Mouse (Mus musculus) ES-CJ7 (cell line): ENCODE data around the gene Dynlt1f.
"Not testable (repeated sequence)": the region's sequence is repeated elsewhere in the genome, so short reads cannot be mapped to it uniquely, and the experiment has no call there.

ENCODE experiments used
- DNase-seq: peaks from one replicate; pipeline ENCODE4 v3.0.0; 2011; ENCODE audit warnings: low read depth, low spot score

The Dynlt1f gene

DNA sequence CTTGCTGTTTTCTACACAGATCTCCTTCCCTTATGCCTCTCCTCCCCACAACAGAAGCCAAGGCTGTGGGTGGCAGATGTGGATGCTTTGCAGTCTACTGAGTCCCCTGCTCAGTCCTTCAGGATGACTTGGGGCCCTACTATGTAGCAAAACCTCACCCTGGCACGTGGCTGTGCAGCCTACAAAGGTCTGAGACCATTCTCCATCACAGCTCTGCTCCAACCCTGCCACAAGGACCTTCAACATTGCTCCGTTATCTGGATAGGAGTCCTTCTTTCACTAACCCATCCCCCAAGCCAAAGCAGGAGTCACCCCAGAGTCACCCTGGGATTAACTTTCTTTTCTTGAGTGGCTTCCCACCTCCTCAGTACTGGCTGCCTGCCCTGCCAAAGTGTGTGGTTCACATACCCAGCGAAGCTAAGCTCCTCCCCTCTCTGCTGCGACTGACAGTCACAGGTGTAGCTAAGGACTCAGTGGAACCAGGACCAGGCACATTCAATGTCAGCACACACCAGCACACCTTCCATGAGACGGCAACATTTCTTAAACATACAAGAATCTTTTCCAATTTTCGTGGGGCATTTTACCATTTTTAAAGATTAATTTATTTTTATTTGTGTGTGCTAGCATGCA is 30.7 kb downstream of the Dynlt1f start:
- DNase-seq, result not testable (repeated sequence)

DNA sequence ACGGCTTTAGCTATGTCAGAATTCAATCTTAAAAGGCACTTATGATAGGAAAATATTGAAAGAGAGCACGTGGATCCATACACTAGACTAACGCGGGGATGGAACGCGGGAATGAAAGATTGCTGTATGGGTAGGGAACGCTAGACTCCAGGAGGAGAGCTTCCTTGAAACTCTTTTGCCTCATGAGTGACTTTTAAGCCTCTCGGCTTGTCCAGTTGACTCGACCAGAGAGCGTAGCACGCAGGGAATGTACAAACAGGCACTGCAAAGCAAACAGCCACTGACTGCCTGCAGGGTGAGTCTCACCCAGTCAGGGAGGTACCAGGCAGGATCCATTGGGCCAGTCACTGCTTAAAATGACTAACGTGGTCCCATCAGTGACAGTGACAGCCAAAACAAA is 33.7 kb downstream of the Dynlt1f start:
- not testable (repeated sequence) for DNase-seq

DNA sequence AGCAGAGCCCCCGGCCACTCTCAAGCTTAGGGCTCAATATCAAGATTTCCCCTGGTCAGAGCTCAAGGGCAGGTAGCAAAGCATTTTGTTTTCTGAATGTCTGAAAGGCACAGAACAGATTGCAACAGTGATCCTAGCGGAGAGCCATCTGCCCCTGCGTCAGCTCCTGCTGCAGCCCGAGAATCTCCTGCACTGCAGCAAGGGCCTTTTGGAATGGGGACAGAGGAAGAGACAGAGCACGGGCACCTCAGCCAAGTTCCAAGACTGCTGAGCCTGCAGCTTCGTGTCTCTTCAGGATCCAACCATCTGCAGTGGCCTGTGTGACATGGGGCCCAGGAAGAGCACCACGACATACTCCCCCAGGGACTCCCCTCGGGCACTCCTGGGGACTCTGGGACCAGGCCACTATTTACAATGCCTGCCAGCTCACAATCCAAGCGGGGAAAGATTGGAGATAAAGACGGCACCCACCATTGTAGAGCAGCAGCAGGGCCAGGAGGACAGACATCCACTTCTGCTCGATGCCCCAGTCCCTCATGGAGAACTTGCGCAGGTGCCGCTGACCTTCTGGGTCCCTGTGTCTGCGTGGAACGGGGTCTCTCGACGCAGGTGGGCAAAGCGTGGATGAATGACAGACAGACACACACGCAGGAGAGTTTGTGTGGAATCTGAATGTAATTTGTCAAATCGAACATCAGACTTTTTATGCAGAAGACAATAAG is 34.8 kb downstream of the Dynlt1f start:
- DNase-seq, result not testable (repeated sequence)

DNA sequence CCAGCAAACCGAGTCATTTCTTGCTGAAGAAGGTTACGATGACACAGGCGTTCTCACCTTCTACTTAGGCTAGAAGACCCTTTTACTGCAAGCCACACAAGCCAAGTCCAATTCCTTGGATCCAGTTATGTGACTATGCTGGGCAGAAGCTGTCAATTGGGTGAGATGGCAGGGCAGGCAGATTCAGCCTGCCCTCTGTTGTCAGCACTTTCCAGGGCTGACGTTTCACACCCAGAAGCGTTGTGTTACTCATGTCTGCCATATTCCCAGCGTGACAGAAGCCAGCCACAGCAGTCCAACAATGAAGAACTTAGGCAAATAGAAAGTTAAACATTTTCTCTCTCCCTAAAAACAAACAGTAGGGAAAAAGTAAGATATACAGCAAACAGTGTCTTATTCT is 35.7 kb downstream of the Dynlt1f start:
- DNase-seq, result not testable (repeated sequence)

DNA sequence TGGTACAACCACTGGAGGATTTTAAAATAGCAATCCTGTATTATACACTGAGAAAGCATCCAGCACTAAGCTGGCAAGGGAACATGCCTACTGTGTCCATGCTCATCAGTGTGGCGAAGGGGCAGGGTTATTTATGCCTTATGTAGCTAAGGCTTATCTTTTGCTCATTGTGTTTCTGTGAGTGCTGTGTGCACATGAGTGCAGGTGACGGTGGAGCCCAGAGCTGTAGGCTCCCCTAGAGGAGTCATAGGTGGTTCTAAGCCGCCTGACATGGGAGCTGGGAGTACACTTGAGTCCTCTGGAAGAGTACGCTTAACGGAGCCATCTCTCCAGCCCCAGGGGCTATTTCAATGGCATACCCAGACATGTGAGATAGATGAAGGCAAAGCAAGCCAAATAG is 36.4 kb downstream of the Dynlt1f start:
- not testable (repeated sequence) for DNase-seq

DNA sequence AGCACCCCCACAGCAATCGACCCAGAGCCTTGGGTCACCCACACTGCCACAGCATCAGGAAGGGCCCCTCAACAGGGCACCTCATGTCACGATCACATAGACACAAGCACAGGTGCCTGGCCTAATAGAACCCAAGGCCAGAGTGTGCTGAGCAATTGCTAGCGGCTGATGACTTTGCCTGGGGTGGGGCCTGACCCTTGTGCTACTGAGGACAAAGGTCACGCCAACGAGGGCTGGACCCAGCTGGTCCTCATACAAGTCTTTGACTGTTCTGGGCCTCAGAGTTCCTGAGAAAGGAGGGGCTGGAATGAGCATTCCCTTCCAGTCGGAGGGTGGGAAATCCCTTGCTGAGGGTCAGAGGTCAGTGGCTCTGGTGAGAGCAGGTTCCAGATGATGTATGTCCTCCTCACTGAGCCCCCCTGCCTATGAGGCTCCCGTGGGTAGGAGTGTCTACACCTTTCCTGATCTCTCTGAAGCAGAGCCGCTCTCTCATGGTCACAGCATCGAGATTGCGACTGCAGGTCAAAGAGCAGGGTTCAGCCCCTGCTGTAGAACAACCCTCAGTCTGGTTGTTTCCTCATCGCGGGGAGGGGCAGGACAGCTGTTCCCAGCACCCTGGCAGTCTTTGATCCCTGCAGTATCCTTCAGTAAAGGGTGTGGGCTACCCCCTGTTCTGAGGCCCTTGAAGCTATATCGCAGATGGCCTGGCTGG is 37.9 kb downstream of the Dynlt1f start:
- DNase-seq, result not testable (repeated sequence)

DNA sequence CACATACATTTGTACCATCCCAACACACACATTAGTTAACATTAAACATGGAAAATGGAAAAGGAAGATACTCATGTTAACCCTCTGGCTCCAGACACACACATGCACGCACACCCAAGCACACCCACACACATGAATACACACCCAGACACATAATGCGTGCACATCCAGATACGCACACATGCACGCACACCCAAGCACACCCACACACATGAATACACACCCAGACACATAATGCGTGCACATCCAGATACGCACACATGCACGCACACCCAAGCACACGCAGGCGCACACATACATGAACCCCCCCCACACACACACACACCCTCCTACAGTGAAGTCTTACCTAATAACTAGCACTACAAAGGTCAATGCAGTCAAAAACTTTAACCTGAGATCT is 39.0 kb downstream of the Dynlt1f start:
- not testable (repeated sequence) for DNase-seq

DNA sequence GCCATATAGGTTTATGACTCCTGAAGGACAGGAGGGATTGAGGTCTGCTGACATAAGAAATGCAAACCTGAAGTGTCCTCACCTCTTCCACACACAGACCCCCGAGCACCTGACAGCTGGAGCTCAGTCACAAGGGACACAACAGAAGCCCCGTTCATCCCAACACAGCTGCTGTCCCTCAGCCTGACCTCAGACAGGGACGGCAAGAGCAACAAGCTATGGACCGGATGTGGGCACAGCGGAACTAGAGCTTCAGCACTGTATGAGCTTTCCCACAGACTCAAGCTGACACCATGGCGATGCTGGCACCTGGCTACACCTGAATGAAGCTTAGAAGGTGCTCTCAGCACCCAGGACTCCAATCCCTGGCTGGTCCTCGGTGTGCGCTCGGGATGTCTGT is 41.4 kb downstream of the Dynlt1f start:
- not testable (repeated sequence) for DNase-seq

DNA sequence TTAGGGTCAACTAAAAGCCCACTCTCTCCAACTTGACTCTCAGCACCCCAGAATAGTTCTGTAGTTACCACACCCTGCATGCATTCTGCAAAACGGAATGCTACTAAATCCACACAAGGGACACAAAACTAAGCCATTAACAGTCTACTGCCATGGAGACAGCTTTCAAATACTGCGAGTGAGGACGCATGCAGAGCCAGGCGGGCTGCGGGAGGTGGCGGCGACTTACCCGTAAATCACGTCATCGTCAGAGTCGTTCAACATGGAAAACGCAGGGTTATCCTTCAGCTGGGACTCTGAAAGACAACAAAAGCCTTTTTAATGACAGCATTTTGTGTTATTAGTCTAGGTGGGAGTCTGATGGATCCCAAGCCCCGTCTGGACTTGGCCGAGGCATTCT is 42.2 kb downstream of the Dynlt1f start:
- DNase-seq, result not testable (repeated sequence)

DNA sequence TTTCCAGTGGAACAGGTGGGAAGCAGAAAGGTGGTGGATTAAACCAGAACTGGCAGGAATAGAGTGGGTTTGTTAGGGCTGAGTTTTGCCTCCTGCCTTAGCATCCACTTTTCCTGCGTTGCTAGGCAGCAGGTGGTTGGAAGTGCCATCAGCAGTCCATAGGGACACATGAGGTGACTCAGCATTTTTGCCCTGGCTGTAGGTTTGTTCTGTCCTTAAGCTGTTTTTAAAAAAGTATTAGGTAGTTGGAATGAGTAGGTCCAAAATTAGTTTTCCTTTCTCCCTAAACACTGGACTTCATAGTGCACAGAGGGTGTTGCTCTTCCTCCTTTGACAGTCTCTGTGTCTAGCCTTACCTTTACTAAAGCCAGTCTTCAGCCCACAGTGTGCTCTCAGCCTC is 50.4 kb downstream of the Dynlt1f start:
- DNase-seq, result peak; percentile 42

DNA sequence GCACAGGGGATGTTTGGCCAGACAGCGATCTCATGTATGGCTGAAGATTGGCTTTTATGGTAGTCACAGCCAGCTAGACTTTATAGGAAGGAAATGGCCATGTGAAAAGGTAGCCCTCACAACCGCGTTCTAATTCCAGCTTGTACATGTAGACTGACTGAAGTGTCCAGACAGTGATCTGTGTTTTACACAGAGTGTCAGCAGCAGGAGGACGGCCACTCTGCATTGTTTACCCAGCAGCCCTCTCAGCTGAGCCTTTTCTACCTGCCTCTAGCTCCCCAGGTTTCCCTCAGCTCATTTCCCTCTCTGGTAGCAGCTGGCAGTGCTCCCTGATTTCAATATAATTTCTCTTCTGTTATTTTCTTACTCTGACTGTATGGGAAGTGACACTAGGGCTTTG is 53.5 kb downstream of the Dynlt1f start:
- DNase-seq, result not testable (repeated sequence)

DNA sequence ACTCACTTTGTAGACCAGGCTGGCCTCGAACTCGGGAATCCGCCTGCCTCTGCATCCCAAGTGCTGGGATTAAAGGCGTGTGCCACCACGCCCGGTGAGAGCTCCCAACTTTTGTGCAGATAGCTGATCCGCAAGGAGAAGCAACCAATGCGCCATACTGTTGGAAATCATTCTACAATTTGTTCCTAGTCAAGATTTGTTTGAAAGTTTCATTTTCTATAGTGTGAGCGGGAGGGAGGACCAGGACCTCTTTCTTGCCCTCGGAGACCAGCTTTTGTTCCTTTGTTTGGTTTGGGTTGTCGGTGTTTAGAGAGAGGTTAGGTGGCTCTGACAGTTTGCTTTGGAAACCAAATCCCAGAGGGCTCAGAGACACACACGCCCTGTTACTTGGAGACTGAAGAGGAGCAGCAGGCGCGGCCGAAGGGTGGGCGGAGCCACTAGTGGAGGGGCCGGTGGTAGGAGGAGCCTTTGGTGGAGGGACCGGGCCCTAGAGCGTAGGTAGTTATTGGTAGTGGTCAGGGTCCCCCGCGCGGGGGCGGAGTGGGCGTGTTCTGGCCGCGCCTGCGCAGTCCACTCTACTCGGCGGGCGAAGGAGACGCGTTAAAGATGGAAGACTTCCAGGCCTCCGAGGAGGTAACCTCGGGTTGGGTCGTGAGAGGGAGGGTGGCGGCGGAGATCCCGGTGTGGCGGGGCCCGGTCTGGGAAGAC is 54.3 kb downstream of the Dynlt1f start, which contains the start of gene Dynlt1c:
Gene Dynlt1c (plus strand): TSS at position 468 of the 708 bp plus-strand sequence.
- peak; percentile 93 for DNase-seq

DNA sequence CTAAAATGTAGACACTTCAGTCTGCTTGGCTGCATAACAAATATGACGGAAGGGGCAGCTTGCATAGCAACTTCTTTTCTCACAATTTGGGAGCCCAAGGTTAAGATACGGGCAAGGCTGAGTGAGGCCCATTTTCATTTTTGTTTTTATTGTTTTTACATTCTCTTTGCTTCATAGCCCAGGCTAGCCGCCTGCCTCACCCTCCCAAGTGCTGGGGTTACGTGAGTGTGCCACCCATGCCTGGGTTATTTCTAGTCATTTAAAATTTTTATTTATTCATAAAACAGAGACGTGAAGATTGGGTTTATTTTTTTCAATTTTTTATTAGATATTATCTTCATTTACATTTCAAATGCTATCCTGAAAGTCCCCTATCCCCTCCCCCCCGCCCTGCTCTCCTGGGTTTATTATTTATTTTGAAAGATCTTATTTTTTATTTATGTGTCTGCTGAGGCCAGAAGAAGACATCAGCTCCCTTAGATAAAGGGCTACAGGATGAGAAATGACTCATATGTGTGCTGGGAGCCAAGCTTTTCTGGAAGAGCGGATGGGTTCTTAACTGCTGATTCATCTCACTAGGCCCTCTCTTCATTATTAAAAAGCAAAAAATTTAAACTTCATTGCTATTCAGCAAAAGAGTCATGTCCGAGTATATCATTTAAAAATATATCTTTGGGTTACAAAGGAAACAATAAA is 55.3 kb downstream of the Dynlt1f start:
- DNase-seq, result not testable (repeated sequence)

DNA sequence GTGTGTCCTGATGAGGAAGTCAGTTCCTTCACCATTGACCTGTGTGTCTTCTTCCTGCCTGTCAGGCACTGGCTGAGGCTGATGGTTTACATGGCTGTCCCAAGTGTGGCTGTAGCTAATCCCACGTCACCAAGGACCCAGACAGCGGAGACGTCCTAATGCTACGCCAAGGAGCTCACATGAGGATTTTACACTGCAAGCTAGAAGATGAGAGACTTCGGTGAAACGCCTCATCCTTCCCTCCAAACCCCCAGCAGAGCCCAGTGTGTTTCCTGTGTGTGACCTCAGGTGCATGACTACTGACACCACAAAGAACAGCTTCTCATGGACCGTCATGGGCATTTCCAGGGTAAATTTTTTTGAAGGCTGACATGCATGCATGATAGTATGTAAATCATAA is 57.3 kb downstream of the Dynlt1f start:
- DNase-seq, result not testable (repeated sequence)
